Mouse (Mus musculus): ENCODE measurements at regions not wholly inside any gene's neighbourhood (a gene's known extent, or its start where the extent isn't known, plus 50 kb on each side); places are given as distances from the start of the nearest gene placed in this dataset.

- Histone ChIP-seq H3K27ac (ENCODE audit: insufficient read depth, low read depth, low read length) (no peak overlapping the region), H3K4me1 (ENCODE audit: control insufficient read depth, insufficient read depth, insufficient read length, low read length) (no peaks in the 10 kb centered on the region), H3K27me3 (ENCODE audit: control insufficient read depth, insufficient read depth, low read length) (no peaks in the 10 kb centered on the region), H3K36me3 (ENCODE audit: control insufficient read depth, insufficient read depth, low read length) (no peaks in the 10 kb centered on the region), H3K4me3 (ENCODE audit: low read depth, low read length) (no peak overlapping the region)
- TF ChIP-seq CTCF (IDR thresholded peaks at IDR 0.05; ENCODE audit: extremely low read depth, insufficient read length, insufficient replicate concordance, low read depth, low read length) = no peak
- TF ChIP-seq POLR2A (IDR thresholded peaks at IDR 0.05; ENCODE audit: low read depth, low read length) = no peak
- 83% methylated on average over 6 of the region's 6 CpGs for WGBS
Measured at GRCm38 (mm10) chr1:190239796-190240195, 69.3 kb upstream of the Prox1 start.

GRCm38 (mm10) chr1:190230866-190231265, 60.4 kb upstream of the Prox1 start:
- no peak overlapping the region for H3K4me3 ChIP-seq (ENCODE audit: low read depth, low read length)
- no peak overlapping the region for H3K27ac ChIP-seq (ENCODE audit: insufficient read depth, low read depth, low read length)
- H3K36me3 ChIP-seq (ENCODE audit: control insufficient read depth, insufficient read depth, low read length) = no peaks in the 10 kb centered on the region
- H3K27me3 ChIP-seq (ENCODE audit: control insufficient read depth, insufficient read depth, low read length) = no peaks in the 10 kb centered on the region
- no peaks in the 10 kb centered on the region for H3K4me1 ChIP-seq (ENCODE audit: control insufficient read depth, insufficient read depth, insufficient read length, low read length)
- WGBS = 55% methylated on average over 5 of the region's 5 CpGs
- TF ChIP-seq POLR2A (IDR thresholded peaks at IDR 0.05; ENCODE audit: low read depth, low read length) (no peak), CTCF (IDR thresholded peaks at IDR 0.05; ENCODE audit: extremely low read depth, insufficient read length, insufficient replicate concordance, low read depth, low read length) (no peak)

GRCm38 (mm10) chr1:190220417-190220816, 49.9 kb upstream of the Prox1 start:
- H3K27me3 ChIP-seq (ENCODE audit: control insufficient read depth, insufficient read depth, low read length) = no peaks in the 10 kb centered on the region
- no peaks in the 10 kb centered on the region for H3K4me1 ChIP-seq (ENCODE audit: control insufficient read depth, insufficient read depth, insufficient read length, low read length)
- no peak overlapping the region for H3K27ac ChIP-seq (ENCODE audit: insufficient read depth, low read depth, low read length)
- TF ChIP-seq POLR2A (IDR thresholded peaks at IDR 0.05; ENCODE audit: low read depth, low read length) = no peak
- no peak for TF ChIP-seq CTCF (IDR thresholded peaks at IDR 0.05; ENCODE audit: extremely low read depth, insufficient read length, insufficient replicate concordance, low read depth, low read length)
- WGBS = 70% methylated on average over 9 of the region's 9 CpGs
- H3K4me3 ChIP-seq (ENCODE audit: low read depth, low read length) = no peak overlapping the region
- H3K36me3 ChIP-seq (ENCODE audit: control insufficient read depth, insufficient read depth, low read length) = no peaks in the 10 kb centered on the region
